Mouse (Mus musculus): ENCODE results near the gene Hoxd8. TPM values are rescaled to one million over a fixed set of nuclear protein-coding genes. Genes with fewer than 3 reads are reported as not detected.

Gene Hoxd8
- polyA plus RNA-seq, 1 experiment from 2014 or later = 0.07 TPM

DNA sequence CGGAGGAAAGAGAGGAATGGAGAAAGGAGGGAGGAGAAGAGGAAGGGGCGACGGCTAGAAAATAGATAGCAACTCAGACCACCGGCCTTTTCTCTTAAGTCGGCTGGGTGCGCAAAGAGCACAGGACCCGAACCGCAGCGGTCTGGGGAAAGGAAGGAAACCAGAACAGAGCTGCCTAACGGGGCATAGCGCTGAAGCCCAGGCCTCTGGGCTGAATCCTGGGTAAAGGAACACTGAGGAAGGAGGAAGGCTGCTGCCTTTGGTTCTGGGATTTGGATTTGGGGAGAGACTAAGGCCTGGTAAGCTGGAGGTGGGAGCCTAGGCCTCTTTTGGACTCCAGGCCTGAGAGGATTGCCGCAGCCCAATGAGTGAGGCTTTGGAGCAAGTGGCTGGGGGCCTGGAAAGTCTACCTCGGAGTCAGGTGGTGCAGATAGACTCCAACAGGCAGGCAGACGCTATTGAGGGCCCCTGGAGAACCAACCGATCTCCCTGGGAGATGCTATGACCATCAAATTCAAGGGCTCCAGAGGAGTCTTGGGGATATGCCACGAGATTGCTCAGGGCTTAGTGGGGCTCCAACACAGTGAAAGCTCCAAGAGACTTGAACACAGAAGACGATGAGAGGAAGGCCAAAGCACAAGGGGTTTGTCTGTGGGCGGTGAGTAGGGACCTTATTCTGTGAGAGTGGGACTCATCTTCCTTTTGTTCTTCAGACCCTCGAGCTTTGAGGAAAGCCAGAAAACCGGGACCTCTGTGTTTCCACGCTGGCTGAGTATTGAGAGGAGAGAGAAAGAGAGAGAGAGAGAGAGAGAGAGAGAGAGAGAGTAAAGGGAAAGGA is 23.6 kb upstream of the Hoxd8 start:
- Histone ChIP-seq H3K4me1 (peaks cover 22% of the 10 kb centered on the region), H3K4me2 (no peak overlapping the region), H3K36me3 (no peaks in the 10 kb centered on the region), H3K4me3 (no peak overlapping the region), H3K27ac (replicated peaks) (no peak overlapping the region), H3K27me3 (replicated peaks) (peaks cover 100% of the 10 kb centered on the region), H3K9me3 (no peaks in the 10 kb centered on the region), H3K9ac (no peak overlapping the region)
- 2% methylated on average over 21 of the region's 21 CpGs for WGBS
- no peak for ATAC-seq (ENCODE audit: extremely low read depth, insufficient number of reproducible peaks, low FRiP score, low TSS enrichment)

DNA sequence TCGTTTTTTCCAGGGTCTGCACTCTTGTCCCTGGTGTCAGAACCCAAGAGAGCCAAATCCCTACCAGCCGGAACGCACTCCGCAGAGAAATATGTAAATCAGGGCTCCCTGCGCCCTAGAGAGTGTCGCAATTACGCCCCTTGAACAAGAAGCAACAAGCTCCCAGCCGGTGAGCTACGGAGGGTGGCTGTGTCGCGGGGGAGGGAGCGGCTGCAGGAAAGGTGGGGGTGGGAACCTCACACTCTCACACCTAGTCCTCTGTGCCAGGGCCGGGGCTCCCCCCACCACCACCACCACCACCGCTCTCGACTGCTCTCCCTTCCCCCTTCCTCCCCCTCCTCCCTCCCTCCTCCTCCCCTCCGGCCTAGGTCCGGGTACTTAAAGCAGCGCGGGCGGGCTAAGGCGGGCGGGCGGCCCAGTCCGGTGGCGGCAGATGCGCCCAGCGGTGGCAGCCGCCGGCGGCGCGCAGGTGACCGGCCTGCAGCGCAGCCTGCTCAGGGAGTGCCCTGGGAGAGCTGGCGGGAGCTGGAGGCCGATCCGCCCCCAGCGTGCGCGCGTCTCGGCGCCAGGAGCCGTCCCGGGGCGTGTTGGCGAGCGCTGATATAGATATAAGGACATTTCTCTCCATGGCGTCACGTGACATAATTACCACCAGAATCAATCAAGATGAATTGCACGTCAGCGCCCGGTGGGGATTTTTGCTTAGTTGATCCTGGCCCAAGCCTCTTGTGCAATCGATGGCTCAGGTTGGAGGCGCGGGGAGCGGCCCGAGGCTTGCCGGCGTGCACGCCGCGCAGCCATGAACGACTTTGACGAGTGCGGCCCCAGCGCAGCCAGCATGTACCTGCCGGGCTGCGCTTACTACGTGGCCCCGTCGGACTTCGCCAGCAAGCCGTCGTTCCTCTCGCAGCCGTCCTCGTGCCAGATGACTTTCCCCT is 22.6 kb upstream of the Hoxd8 start:
- Histone ChIP-seq H3K27me3 (replicated peaks) (peaks cover 99% of the 10 kb centered on the region), H3K9me3 (no peaks in the 10 kb centered on the region), H3K27ac (replicated peaks) (no peak overlapping the region), H3K4me2 (peak overlapping the region; percentile 45), H3K4me1 (peaks cover 22% of the 10 kb centered on the region), H3K9ac (no peak overlapping the region), H3K36me3 (no peaks in the 10 kb centered on the region), H3K4me3 (peak overlapping the region; percentile 36)
- under 1% methylated on average over 67 of the region's 78 CpGs for WGBS
- no peak for ATAC-seq (ENCODE audit: extremely low read depth, insufficient number of reproducible peaks, low FRiP score, low TSS enrichment)

DNA sequence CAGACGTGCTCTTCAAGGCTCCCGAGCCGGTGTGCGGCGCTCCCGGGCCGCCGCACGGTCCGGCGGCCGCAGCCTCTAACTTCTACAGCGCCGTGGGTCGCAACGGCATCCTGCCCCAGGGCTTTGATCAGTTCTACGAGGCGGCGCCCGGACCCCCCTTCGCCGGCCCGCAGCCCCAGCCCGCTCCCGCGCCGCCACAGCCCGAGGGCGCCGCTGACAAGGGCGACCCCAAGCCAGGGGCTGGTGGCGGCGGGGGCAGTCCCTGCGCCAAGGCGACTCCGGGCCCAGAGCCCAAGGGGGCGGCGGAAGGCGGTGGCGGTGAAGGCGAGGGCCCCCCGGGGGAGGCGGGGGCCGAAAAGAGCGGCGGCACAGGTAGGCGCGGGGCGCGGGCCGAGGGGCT is 21.6 kb upstream of the Hoxd8 start:
- peak overlapping the region; percentile 36 for H3K4me3 ChIP-seq
- no peak for ATAC-seq (ENCODE audit: extremely low read depth, insufficient number of reproducible peaks, low FRiP score, low TSS enrichment)
- no peak overlapping the region for H3K27ac ChIP-seq (replicated peaks)
- H3K4me1 ChIP-seq = peaks cover 22% of the 10 kb centered on the region
- peak overlapping the region; percentile 45 for H3K4me2 ChIP-seq
- peaks cover 99% of the 10 kb centered on the region for H3K27me3 ChIP-seq (replicated peaks)
- H3K9ac ChIP-seq = no peak overlapping the region
- no peaks in the 10 kb centered on the region for H3K9me3 ChIP-seq
- no peaks in the 10 kb centered on the region for H3K36me3 ChIP-seq
- WGBS = 2% methylated on average over 42 of the region's 51 CpGs

DNA sequence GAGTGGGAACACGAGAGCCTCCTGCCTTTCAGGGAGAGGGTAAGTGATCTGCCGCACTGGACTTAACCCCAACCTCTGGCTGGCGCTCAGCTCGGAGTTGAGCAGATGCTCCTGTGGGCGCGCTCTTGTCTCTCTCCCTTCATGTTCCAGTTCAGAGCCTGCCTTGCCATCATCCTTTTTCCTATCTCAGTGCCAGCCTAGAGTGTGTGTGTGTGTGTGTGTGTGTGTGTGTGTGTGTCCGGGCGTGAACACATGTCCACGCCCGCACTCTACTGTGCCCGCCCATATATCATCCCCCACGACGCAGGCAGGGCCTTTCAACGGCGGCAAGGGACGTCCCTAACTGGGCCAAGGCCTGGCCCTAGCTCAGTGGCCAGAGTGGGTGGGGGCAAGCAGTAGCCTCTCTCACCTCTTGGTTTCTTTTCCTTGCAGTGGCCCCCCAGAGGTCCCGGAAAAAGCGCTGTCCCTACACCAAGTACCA is 20.9 kb upstream of the Hoxd8 start:
- ATAC-seq (ENCODE audit: extremely low read depth, insufficient number of reproducible peaks, low FRiP score, low TSS enrichment) = no peak
- Histone ChIP-seq H3K27me3 (replicated peaks) (peaks cover 99% of the 10 kb centered on the region), H3K4me2 (no peak overlapping the region), H3K4me3 (no peak overlapping the region), H3K9me3 (no peaks in the 10 kb centered on the region), H3K36me3 (no peaks in the 10 kb centered on the region), H3K9ac (no peak overlapping the region), H3K4me1 (peaks cover 22% of the 10 kb centered on the region), H3K27ac (replicated peaks) (no peak overlapping the region)
- under 1% methylated on average over 18 of the region's 18 CpGs for WGBS

DNA sequence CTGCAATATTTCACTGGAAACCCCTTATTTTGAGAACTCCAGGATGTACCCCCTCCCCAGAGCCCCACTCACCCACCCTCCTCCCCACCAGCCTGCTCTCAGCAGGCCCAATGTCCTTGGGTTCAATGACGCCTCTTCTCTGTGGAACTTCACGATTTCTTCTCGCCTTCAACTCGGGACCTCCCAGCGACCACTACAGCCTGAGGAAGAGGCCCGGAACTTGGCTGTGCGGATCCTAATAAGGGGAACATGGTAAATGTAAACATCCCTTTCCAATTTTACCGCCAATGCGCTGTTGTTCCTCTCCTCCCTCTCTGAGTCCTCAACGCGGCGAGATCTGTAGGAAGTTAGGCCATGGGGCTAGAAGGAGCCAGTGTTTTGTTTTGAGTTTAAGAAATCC is 20.3 kb upstream of the Hoxd8 start:
- peaks cover 99% of the 10 kb centered on the region for H3K27me3 ChIP-seq (replicated peaks)
- no peak overlapping the region for H3K9ac ChIP-seq
- under 1% methylated on average over 12 of the region's 12 CpGs for WGBS
- H3K27ac ChIP-seq (replicated peaks) = no peak overlapping the region
- no peaks in the 10 kb centered on the region for H3K9me3 ChIP-seq
- H3K4me2 ChIP-seq = no peak overlapping the region
- H3K36me3 ChIP-seq = no peaks in the 10 kb centered on the region
- peaks cover 22% of the 10 kb centered on the region for H3K4me1 ChIP-seq
- no peak overlapping the region for H3K4me3 ChIP-seq
- no peak for ATAC-seq (ENCODE audit: extremely low read depth, insufficient number of reproducible peaks, low FRiP score, low TSS enrichment)

DNA sequence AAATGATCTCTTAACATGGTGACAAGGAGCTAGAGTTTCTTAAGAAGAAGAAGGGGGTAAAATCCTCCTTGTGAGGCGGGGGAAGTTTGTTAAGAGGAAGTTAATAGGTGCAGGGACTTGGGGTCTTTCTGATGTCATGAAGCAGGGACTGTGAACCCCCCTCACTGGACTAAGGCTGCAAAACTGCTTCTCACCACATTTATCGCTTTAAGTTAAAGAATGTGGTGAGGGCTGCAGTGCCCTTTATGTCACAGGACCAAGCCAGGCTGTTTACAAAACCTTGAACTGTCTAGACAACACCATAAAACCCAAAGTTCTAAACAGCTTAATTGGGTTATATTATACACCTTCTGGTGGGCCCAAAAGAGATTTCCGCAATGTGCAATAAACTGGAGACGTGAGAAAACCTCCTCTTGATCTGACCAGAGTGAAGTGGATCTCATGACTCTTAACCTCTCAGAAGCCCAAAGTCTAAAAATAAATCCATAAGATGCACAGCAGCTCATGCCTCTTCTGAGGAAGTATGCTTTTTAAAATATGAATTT is 19.3 kb upstream of the Hoxd8 start:
- H3K9ac ChIP-seq = no peak overlapping the region

DNA sequence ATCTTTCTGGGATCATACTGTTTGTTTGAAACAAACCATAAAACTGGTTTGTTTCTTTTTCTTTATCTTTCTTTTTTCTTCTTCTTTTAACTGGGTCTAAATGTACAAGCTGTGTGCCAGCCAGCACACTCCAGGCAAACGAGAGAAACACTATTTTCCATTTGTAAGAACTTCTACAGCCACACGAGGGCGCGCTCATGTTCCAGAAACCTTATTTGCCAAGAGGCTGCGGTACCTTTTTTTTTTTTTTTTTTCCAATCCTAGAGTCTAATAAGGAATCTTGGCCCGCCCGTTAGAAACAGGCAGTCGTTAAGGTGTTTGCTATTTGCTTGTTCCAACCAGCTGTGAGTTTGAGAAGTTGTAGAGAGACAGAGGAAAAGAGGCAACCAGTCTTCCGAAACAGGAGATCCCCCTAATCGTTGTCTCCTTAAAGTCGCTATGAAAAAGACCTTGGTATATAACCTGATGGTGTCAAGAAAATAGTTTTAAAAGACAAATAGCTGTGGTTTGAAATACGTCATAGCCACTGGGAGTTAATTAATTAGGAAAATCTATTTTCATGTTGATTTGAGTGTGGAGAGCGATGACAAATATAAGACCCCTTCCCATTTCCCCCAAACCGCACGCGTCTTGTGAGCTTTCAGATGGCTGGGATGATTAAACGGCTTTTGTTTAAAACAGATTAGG is 18.0 kb upstream of the Hoxd8 start:
- Histone ChIP-seq H3K4me3 (no peak overlapping the region), H3K9me3 (no peaks in the 10 kb centered on the region), H3K27me3 (replicated peaks) (peaks cover 96% of the 10 kb centered on the region), H3K36me3 (no peaks in the 10 kb centered on the region), H3K27ac (replicated peaks) (no peak overlapping the region), H3K4me1 (peaks cover 16% of the 10 kb centered on the region), H3K4me2 (no peak overlapping the region), H3K9ac (no peak overlapping the region)
- no peak for ATAC-seq (ENCODE audit: extremely low read depth, insufficient number of reproducible peaks, low FRiP score, low TSS enrichment)
- WGBS = 6% methylated on average over 17 of the region's 17 CpGs

More for the DNA sequence above, 19.3 kb upstream of the Hoxd8 start:
- H3K36me3 ChIP-seq = no peaks in the 10 kb centered on the region
- no peaks in the 10 kb centered on the region for H3K9me3 ChIP-seq
- WGBS = 11% methylated on average over 4 of the region's 4 CpGs
- H3K27ac ChIP-seq (replicated peaks) = no peak overlapping the region
- no peak overlapping the region for H3K4me3 ChIP-seq
- ATAC-seq (ENCODE audit: extremely low read depth, insufficient number of reproducible peaks, low FRiP score, low TSS enrichment) = no peak
- H3K27me3 ChIP-seq (replicated peaks) = peaks cover 99% of the 10 kb centered on the region
- no peak overlapping the region for H3K4me2 ChIP-seq
- H3K4me1 ChIP-seq = peaks cover 14% of the 10 kb centered on the region

DNA sequence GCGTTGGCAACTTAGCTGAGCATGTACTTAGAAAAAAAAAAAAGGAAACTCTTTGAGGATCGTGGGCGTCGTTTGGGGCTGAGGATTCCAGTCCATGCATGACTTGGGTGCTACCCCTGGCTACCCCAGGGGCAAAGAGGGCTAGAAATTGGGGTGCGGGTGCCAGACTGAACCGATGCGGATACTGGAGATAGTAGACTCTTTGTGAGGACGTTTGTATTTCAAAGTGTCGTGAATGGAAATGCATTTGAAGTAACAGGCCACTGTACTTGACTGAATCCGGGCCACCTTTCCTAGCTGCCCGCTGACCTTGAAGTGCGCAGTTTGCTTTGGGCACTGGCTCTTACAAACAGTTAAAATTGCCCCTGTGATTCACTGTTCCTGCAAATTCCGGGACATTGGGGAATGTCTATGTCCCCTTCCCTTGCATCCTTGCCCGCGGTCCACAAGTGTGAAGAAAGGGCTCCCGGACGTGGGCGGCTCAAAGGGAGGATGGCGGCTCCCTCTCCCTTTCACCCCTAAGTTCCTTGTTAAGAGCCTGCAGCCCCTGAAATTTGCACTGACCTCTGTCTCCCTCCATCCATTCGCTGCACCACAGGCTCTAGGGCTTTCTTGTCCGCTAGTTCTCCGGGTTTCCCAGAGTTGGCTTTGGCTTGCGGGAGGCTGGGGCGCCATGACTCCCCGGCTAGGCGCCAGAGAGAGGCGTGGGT is 17.3 kb upstream of the Hoxd8 start:
- no peaks in the 10 kb centered on the region for H3K36me3 ChIP-seq
- no peak overlapping the region for H3K27ac ChIP-seq (replicated peaks)
- H3K4me1 ChIP-seq = peaks cover 13% of the 10 kb centered on the region
- ATAC-seq (ENCODE audit: extremely low read depth, insufficient number of reproducible peaks, low FRiP score, low TSS enrichment) = no peak
- 2% methylated on average over 27 of the region's 27 CpGs for WGBS
- H3K9me3 ChIP-seq = no peaks in the 10 kb centered on the region
- no peak overlapping the region for H3K4me3 ChIP-seq
- no peak overlapping the region for H3K9ac ChIP-seq
- peaks cover 96% of the 10 kb centered on the region for H3K27me3 ChIP-seq (replicated peaks)
- no peak overlapping the region for H3K4me2 ChIP-seq

DNA sequence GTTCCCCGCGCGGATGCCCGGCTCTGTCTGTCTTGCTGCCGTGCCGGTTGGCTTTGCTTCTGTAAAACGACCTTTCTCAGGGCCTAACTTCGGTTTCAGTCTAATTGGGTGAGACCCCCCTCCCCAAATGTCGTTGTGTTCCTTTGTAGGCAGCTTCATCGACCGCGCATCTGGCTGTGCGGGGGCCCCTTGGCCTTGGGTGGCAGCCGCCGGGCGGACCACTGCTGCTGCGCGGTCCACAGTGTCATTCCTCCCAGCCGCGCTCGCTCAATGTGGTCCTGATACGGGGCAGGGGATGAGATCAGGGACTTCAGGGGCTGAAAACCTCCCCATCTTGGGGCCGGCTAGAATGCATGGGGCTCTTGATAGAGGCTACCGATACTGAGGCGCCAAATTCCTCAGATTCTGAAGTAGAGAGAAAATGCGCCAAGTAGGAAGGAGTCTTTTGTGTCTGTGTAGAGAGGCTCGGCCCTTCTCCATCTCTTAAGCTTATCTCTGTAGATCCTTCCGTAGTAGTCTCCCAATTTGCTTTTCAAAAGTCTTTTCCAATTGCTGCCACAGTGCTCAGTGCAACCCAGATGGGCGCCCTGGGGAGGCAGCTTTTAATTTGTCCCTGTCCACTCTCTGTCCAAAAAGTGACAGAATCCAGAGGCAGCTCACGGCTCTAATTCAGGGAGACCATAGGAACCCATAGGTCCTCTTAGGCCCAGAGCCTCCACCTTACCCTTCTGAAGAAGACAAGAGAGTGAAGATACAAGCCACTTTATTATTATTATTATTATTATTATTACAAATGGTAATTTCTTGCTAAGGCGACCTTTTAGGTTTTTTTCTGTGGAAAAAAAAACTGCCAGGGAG is 16.5 kb upstream of the Hoxd8 start:
- no peaks in the 10 kb centered on the region for H3K9me3 ChIP-seq
- no peaks in the 10 kb centered on the region for H3K36me3 ChIP-seq
- no peak overlapping the region for H3K27ac ChIP-seq (replicated peaks)
- peaks cover 9% of the 10 kb centered on the region for H3K4me1 ChIP-seq
- H3K27me3 ChIP-seq (replicated peaks) = peaks cover 96% of the 10 kb centered on the region
- H3K4me2 ChIP-seq = no peak overlapping the region
- H3K9ac ChIP-seq = no peak overlapping the region
- no peak overlapping the region for H3K4me3 ChIP-seq
- no peak for ATAC-seq (ENCODE audit: extremely low read depth, insufficient number of reproducible peaks, low FRiP score, low TSS enrichment)
- 2% methylated on average over 31 of the region's 31 CpGs for WGBS
